Mouse (Mus musculus) kidney, adult 2 months (tissue): ENCODE results near the gene Itga3.

Experiments
- CTCF ChIP-seq: fragments of 200-500 bp; conservative IDR thresholded peaks from 2 replicates; pipeline ENCODE4 v1.5.1; 2011; ENCODE audit warnings: low read depth, mild to moderate bottlenecking, control low read depth, low read length, moderate library complexity, mixed read lengths; ENCODE audit not compliant: insufficient read depth, insufficient read length
- POLR2A ChIP-seq: fragments of 200-500 bp; IDR thresholded peaks from one replicate; pipeline ENCODE4 v1.6.1; 2011; ENCODE audit warnings: low read depth, low read length, control low read depth

DNA sequence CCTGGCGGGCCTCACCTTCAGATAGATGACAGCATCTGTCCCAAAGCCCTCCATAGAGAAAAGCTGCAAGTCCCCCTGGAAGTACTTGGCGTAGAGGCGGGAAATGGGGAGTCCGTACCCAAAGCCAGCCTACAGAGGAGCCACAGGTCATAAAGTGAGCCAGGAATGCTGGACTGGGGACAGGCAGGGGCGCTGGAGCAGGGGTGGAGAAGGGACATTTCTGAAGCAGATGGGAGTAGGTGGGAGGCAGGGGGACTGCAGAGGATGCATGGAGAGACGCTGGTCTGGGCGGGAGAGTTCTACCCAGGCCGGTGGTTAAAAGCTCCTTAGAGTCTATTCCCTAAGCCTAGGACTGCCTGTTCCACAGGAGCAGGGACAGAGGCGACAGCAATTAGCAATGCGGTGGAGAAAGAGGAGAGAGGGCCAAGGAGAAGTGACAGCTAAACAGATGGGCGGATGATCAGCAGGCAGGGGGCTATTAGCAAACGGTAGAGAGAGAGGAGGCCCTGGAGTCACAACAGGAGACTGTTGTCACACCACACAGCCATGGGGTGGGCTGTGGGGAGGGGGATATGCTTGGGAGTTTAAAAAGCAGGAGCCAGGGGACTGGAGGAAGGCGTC is 48.6 kb downstream of the Itga3 start:
- TF ChIP-seq POLR2A (no peak), CTCF (no peak)
